Mouse (Mus musculus): ENCODE data around the gene Dact3.

GRCm38 (mm10) chr7:16908859-16909258 is 33.7 kb downstream of the Dact3 start:
- TF ChIP-seq POLR2A (IDR thresholded peaks at IDR 0.05; ENCODE audit: low read depth, low read length) (no peak), CTCF (IDR thresholded peaks at IDR 0.05; ENCODE audit: extremely low read depth, insufficient read depth, insufficient read length, insufficient replicate concordance) (no peak)

Data from spleen, adult 2 months (tissue).